Mouse (Mus musculus): ENCODE results near the gene Ldhc.
"Not testable (repeated sequence)": the region's sequence is repeated elsewhere in the genome, so short reads cannot be mapped to it uniquely, and the experiment has no call there.

Gene Ldhc

GRCm38 (mm10) chr7:46843576-46843975 lies 17.4 kb upstream of the Ldhc start:
- peak in 1 of 2 experiments; percentile 43 for DNase-seq

- DNase-seq = peak; percentile 95 to 98
Measured at GRCm38 (mm10) chr7:46845211-46845977, 15.6 kb upstream of the Ldhc start.

DNA sequence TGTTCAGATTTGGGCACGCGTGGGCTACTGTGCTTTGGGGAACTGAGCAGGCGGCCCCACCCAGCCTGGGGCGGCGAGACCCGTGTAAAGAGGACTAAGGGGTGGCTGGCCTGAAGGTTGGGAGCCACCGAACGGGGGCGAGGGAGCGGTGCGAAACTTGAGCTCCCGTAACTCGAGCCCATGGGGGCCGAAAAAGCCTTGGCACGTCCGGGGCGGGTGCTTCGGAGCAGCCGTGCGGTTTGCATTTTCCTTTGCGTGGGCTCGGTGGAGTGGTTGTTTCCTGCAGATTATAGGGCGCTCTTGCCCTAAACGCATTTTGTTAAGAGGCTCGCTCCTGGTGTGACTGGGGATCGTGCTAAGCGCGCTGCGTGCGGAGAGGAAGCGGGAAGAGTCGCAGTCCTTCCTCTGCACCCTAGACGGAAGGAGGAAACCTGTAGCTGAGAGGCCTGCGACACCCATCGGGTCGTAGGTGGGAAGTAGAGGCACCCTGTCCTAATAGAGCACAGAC lies 15.0 kb upstream of the Ldhc start:
- no peak for DNase-seq

GRCm38 (mm10) chr7:46846486-46847244 lies 14.3 kb upstream of the Ldhc start:
- peak; percentile 72 to 73 for DNase-seq

DNA sequence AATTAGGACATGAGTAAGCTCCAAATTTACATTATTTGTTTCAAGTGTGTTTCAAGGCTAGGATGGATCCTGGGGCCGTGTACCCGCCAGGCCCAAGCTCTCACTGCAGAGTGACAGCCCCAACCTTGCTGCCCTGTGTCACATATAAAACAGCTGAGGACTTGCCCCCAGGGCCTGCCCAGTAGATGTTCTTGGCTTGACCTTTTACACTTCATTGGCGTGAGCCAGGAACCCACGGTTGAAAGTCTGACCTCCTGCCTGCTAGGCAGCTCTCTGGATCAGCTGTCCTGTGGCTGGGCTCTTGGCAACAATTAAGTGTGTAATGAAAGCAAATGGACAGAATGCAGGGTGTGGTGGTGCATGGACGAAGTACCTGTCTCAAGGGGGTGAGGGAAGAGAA lies 11.7 kb upstream of the Ldhc start:
- DNase-seq = peak; percentile 51 to 59

DNA sequence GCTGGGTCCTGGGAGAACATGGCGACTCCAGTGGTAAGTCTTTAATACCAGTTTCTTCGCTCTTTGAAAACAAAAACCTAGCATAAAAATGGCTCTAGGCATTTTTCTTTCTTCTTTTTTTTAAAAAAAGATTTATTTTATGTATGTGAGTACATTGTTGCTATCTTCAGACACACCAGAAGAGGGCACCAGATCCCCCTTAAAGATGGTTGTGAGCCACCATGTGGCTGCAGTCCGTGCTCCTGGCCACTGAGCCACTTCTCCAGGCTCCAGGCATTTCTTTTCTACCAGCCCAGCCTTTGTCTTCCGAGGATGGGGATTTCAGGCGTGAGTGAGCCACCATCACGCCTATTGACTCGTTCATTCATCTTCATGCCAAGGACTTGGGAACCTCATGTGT lies 10.0 kb upstream of the Ldhc start:
- no peak for DNase-seq

GRCm38 (mm10) chr7:46852666-46853065 lies 8.3 kb upstream of the Ldhc start:
- DNase-seq = peak; percentile 34 to 41

DNA sequence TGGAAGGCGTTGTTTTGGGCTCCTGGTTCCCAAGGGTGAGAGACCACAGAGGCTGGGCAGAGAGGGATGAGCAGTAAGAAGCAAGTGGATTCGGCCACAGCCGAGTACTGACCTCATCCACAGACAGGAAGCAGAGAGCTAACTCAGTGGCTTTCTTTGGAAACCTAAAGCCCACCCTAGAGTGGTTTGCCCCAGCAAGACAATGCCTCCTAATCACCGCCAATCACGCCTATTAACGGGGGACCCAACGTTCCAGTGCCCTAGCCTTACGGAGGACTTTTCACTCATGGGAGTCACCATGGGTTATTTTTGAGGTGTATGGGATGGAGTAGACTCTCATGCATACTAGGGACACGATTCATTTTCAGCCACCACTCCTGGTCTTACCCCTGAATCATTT lies 7.6 kb upstream of the Ldhc start:
- DNase-seq = no peak

- no peak for DNase-seq
Measured at GRCm38 (mm10) chr7:46855866-46856560, 5.0 kb upstream of the Ldhc start.

DNA sequence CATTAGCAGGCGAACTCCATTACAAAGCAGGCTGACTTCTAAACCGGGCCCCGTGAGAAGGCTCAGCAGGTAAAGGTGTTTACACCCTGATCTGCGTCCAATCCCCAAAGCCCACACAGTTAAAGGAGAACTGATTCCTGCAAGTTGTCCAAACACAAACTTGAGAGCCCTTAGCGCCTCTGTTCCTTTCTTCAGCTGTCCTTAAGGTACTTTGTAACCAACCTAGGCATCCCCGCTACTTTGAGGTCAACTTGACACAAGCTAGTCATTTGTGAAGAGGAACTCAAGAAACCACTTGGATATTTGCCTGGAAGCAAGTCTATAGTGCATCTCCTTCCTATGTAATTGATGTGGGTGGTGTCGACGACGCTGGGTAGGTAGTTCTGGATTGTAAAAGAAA lies 3.6 kb upstream of the Ldhc start:
- DNase-seq = no peak

DNA sequence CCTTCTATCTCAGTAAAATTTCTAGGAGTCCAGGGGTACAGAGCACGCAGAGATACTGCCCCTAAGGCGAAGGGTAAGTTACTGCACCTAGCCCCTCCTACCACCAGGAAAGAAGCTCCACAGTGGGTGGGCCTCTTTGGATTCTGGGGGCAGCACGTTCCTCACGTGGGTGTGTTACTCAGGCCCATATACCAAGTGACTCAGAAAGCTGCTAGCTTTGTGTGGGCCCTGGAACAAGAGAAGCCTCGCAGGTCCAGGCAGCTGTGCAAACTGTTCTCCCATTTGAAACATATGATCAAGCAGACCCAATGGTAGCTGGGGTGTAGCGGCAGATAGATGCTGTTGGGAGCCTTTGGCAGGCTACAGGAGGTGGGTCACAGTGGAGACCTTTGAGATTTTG lies 2.0 kb upstream of the Ldhc start:
- no peak for DNase-seq

- no peak for DNase-seq
Measured at GRCm38 (mm10) chr7:46871988-46872387, 11.0 kb downstream of the Ldhc start.

- no peak for DNase-seq
Measured at GRCm38 (mm10) chr7:46876841-46877240, 15.8 kb downstream of the Ldhc start.

GRCm38 (mm10) chr7:46877255-46877654 lies 16.3 kb downstream of the Ldhc start:
- no peak for DNase-seq

DNA sequence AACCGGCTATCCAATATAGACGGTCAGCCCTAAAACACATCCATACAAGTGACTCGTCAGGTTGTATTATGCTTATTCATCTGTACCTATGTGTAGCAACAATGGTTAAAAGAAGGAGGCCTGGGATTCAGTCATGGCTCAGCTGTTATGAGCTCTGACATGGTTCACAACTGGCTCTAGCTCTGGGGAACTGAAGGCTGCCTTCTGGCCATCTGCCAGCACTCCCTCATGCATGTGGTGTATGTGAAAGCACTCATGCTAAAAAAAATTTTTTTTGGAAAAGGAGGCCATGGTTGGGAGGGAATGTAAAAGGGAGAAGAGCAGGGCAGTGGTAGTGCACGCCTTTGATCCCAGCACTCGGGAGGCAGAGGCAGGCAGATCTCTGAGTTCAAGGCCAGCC lies 18.8 kb downstream of the Ldhc start:
- DNase-seq = peak; percentile 4 to 43

DNA sequence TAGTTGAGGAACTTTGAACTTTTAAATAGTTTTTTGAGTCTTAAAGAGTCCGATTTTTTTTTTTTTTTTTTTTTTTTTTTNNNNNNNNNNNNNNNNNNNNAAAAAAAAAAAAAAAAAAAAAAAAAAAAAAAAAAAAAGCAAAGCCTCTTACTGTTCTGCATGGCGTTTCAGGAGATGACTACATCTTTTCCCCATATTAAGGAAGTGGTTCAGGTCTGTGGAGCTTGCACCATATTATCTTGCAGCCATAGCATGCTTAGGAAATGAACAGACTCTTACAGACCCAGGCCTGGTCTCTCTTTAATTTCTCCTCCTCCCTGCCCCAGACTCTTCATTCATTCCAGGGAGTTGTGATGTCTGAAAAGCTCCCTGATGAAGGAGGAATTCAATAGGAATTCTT lies 20.0 kb downstream of the Ldhc start:
- DNase-seq = no peak

GRCm38 (mm10) chr7:46881941-46882340 lies 20.9 kb downstream of the Ldhc start:
- DNase-seq = not testable (repeated sequence)

- no peak for DNase-seq
Measured at GRCm38 (mm10) chr7:46883304-46883703, 22.3 kb downstream of the Ldhc start.

- DNase-seq = no peak
Measured at GRCm38 (mm10) chr7:46895511-46895910, 34.5 kb downstream of the Ldhc start.

DNA sequence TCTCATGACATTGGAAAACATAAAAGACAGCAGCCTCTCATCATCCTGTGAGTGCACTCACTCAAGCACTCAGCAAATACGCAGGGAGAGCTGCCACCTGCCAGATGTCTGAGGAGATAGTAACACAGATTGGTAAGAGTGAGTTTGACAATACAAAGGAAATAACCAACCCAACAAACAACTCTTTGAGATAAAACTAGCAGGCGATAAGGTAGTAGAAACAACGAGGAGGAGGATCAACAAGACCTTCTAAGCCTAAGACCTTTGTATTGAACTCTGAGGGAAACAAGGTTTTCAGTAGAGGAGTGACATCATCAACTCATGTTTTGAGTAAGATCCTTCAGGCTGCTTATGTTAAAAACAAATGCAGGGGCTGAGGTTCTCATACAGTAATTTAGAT lies 38.3 kb downstream of the Ldhc start:
- DNase-seq = no peak

- no peak for DNase-seq
Measured at GRCm38 (mm10) chr7:46911250-46911649, 50.2 kb downstream of the Ldhc start.

GRCm38 (mm10) chr7:46916376-46916775 lies 55.4 kb downstream of the Ldhc start:
- no peak for DNase-seq

DNA sequence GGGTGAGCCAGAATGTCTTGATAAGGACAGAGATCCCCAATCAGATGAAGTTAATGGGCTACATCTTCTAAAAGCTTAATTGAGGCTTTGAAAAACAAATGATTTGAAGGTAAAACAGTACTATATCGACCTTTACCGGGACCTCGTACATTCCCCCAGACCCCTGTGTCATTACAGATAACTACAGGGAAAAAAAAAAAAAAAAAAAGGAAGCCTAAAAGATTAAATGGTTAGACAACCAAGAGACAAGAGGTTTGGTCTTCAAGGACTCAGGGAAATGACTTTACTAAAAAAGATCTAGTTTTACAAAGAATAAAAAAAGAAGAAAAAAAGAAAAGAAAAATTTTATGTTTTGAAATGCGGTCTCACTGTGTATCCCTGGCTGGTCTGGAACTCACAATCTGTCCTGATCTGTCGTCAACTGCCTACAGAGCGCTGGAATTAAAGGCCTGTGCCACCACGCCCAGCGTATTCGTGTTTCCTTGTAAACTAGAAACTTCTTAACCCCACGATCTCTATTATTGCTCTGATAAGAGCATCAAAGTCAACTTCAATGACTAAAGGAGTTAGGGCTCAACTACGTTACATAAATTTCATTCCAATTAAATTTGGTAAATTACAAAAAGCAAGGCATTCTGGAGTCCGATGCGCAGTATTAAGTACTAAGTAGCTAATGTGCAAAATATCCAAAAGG lies 57.8 kb downstream of the Ldhc start:
- DNase-seq = peak in 1 of 2 experiments; percentile 10
